Mouse (Mus musculus): ENCODE data around the gene Gpm6b. TPM values are rescaled to one million over a fixed set of nuclear protein-coding genes. Genes with fewer than 3 reads are reported as not detected.

The Gpm6b gene
- polyA plus RNA-seq, 1 experiment from 2014 or later: 245 TPM

GRCm38 (mm10) chrX:166384935-166385334 lies 146.2 kb downstream of the Gpm6b start:
- WGBS: 60% methylated on average over 3 of the region's 3 CpGs
- no peak overlapping the region for H3K9ac ChIP-seq (ENCODE audit: low read length)
- H3K36me3 ChIP-seq (ENCODE audit: control insufficient read depth, insufficient read depth, low read length): peaks cover 64% of the 10 kb centered on the region
- H3K27me3 ChIP-seq (replicated peaks; ENCODE audit: control insufficient read depth, insufficient read depth, low read length): no peaks in the 10 kb centered on the region
- no peak overlapping the region for H3K4me2 ChIP-seq (ENCODE audit: low read length)
- DNase-seq (ENCODE audit: low spot score) (peak; percentile 10), ATAC-seq (0 out of 2 replicates have a peak, but pooled peaks have one; percentile 37)
- no peak overlapping the region for H3K27ac ChIP-seq (ENCODE audit: low read depth, low read length)
- no peak overlapping the region for H3K4me3 ChIP-seq (ENCODE audit: low read depth, low read length)
- H3K9me3 ChIP-seq (replicated peaks; ENCODE audit: control insufficient read depth, low read length): no peaks in the 10 kb centered on the region
- no peaks in the 10 kb centered on the region for H3K4me1 ChIP-seq (ENCODE audit: control insufficient read depth, insufficient read depth, low read length)

DNA sequence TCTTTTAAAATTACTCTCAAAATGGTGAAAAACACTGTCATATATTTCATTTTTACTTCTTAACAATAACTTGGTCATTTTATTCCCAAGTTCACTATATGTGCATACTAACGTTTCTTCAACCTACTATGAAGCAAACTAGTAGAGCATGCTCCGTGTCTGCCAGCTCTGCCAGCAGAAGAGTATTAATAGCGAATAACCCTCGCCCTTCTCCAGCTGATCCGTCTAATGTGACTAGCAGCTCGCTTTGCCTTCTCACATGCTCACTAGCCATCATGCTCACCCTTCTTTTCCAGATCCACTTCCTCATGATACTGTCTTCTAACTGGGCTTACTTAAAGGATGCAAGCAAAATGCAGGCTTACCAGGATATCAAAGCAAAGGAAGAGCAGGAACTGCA lies 147.9 kb downstream of the Gpm6b start:
- Histone ChIP-seq H3K9ac (ENCODE audit: low read length) (no peak overlapping the region), H3K4me1 (ENCODE audit: control insufficient read depth, insufficient read depth, low read length) (no peaks in the 10 kb centered on the region), H3K9me3 (replicated peaks; ENCODE audit: control insufficient read depth, low read length) (no peaks in the 10 kb centered on the region), H3K36me3 (ENCODE audit: control insufficient read depth, insufficient read depth, low read length) (peaks cover 51% of the 10 kb centered on the region), H3K27ac (ENCODE audit: low read depth, low read length) (no peak overlapping the region), H3K4me2 (ENCODE audit: low read length) (no peak overlapping the region), H3K4me3 (ENCODE audit: low read depth, low read length) (no peak overlapping the region), H3K27me3 (replicated peaks; ENCODE audit: control insufficient read depth, insufficient read depth, low read length) (no peaks in the 10 kb centered on the region)
- 89% methylated on average over 6 of the region's 6 CpGs for WGBS
- DNase-seq (ENCODE audit: low spot score): no peak
- no peak for ATAC-seq

DNA sequence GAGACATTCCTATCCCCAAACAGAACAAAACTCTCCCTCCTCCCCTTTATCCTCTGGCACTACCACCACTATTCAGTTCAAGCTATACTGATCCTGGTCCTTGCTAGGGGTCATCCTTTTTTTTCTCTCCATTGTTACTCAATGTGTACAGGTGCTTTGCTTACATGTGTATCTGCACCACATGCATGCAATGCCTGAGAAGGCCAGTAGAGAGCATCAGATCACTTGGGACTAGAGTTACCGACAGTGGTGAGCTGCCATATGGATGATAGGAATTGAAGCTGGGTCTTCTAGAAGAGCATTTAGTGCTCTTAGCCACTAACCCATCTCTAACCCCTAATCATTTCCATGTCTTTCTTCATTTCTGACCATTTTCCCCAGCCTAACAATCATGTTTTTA lies 155.0 kb downstream of the Gpm6b start:
- Histone ChIP-seq H3K4me3 (ENCODE audit: low read depth, low read length) (no peak overlapping the region), H3K4me2 (ENCODE audit: low read length) (no peak overlapping the region), H3K9ac (ENCODE audit: low read length) (no peak overlapping the region), H3K4me1 (ENCODE audit: control insufficient read depth, insufficient read depth, low read length) (no peaks in the 10 kb centered on the region), H3K9me3 (replicated peaks; ENCODE audit: control insufficient read depth, low read length) (no peaks in the 10 kb centered on the region), H3K27ac (ENCODE audit: low read depth, low read length) (no peak overlapping the region), H3K27me3 (replicated peaks; ENCODE audit: control insufficient read depth, insufficient read depth, low read length) (no peaks in the 10 kb centered on the region), H3K36me3 (ENCODE audit: control insufficient read depth, insufficient read depth, low read length) (0 out of 2 replicates have a peak, but pooled peaks cover 4% of the 10 kb centered on the region)
- no peak for ATAC-seq
- no peak for DNase-seq (ENCODE audit: low spot score)
- 92% methylated on average over 1 of the region's 1 CpGs for WGBS

- no peaks in the 10 kb centered on the region for H3K27me3 ChIP-seq (replicated peaks; ENCODE audit: control insufficient read depth, insufficient read depth, low read length)
Observed at GRCm38 (mm10) chrX:166407865-166408264, 169.2 kb downstream of the Gpm6b start.

GRCm38 (mm10) chrX:166416196-166416595 lies 177.5 kb downstream of the Gpm6b start:
- Histone ChIP-seq H3K4me2 (ENCODE audit: low read length) (no peak overlapping the region), H3K4me1 (ENCODE audit: control insufficient read depth, insufficient read depth, low read length) (no peaks in the 10 kb centered on the region), H3K27me3 (replicated peaks; ENCODE audit: control insufficient read depth, insufficient read depth, low read length) (no peaks in the 10 kb centered on the region), H3K27ac (ENCODE audit: low read depth, low read length) (no peak overlapping the region), H3K4me3 (ENCODE audit: low read depth, low read length) (no peak overlapping the region), H3K9ac (ENCODE audit: low read length) (no peak overlapping the region), H3K36me3 (ENCODE audit: control insufficient read depth, insufficient read depth, low read length) (no peaks in the 10 kb centered on the region), H3K9me3 (replicated peaks; ENCODE audit: control insufficient read depth, low read length) (no peaks in the 10 kb centered on the region)
- DNase-seq (ENCODE audit: low spot score) (peak; percentile 59), ATAC-seq (no peak)
- 75% methylated on average over 5 of the region's 6 CpGs for WGBS

More at GRCm38 (mm10) chrX:166407865-166408264, 169.2 kb downstream of the Gpm6b start:
- H3K36me3 ChIP-seq (ENCODE audit: control insufficient read depth, insufficient read depth, low read length): peaks cover 15% of the 10 kb centered on the region; the same call in 1 of the 2 replicates
- no peaks in the 10 kb centered on the region for H3K4me1 ChIP-seq (ENCODE audit: control insufficient read depth, insufficient read depth, low read length)
- no peaks in the 10 kb centered on the region for H3K9me3 ChIP-seq (replicated peaks; ENCODE audit: control insufficient read depth, low read length)
- no peak overlapping the region for H3K4me2 ChIP-seq (ENCODE audit: low read length)
- no peak overlapping the region for H3K9ac ChIP-seq (ENCODE audit: low read length)
- no peak overlapping the region for H3K4me3 ChIP-seq (ENCODE audit: low read depth, low read length)
- ATAC-seq (no peak), DNase-seq (ENCODE audit: low spot score) (no peak)
- no peak overlapping the region for H3K27ac ChIP-seq (ENCODE audit: low read depth, low read length)

DNA sequence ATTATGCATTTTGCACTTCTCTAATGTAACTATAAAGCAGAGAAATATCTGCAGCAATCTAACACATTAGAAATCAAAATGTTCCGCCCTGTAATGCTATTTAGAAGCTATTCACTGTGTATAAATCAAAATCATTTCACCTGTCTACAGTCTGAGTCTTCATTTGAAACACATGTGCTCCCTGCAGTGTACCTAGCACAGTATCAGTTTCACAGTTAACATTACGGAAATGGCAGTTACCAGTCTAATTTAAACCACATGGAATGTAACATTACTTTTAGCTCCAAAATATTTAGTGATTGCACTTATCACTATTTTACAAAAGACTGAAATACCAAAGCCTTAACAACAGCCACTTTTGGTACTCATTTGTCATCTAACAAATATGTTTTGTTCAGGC lies 196.1 kb downstream of the Gpm6b start:
- H3K4me3 ChIP-seq (ENCODE audit: low read depth, low read length): no peak overlapping the region
- H3K4me1 ChIP-seq (ENCODE audit: control insufficient read depth, insufficient read depth, low read length): no peaks in the 10 kb centered on the region
- H3K27me3 ChIP-seq (replicated peaks; ENCODE audit: control insufficient read depth, insufficient read depth, low read length): no peaks in the 10 kb centered on the region
- no peak overlapping the region for H3K4me2 ChIP-seq (ENCODE audit: low read length)
- H3K36me3 ChIP-seq (ENCODE audit: control insufficient read depth, insufficient read depth, low read length): no peaks in the 10 kb centered on the region
- H3K9ac ChIP-seq (ENCODE audit: low read length): no peak overlapping the region
- H3K27ac ChIP-seq (ENCODE audit: low read depth, low read length): no peak overlapping the region
- no peaks in the 10 kb centered on the region for H3K9me3 ChIP-seq (replicated peaks; ENCODE audit: control insufficient read depth, low read length)
- 82% methylated on average over 2 of the region's 2 CpGs for WGBS
- DNase-seq (ENCODE audit: low spot score): no peak
- ATAC-seq: no peak

Other genes with a start within 250 kb of the Gpm6b start
- 14.1 and 15.2 TPM in 2 replicates for gene Gemin8, start 68.5 kb upstream of the Gpm6b start, polyA plus RNA-seq (2014; fragmentation: Nextera tagmentation; extraction: Ambion mirVana)
- 70.3 and 78.7 TPM in 2 replicates for gene Trappc2, start 201.7 kb downstream of the Gpm6b start, polyA plus RNA-seq (2014; fragmentation: Nextera tagmentation; extraction: Ambion mirVana)
- gene Ofd1, start 201.8 kb downstream of the Gpm6b start, polyA plus RNA-seq (2014; fragmentation: Nextera tagmentation; extraction: Ambion mirVana): 7.2 and 7.4 TPM in 2 replicates
- 50.4 and 52.7 TPM in 2 replicates for gene Rab9, start 241.0 kb downstream of the Gpm6b start, polyA plus RNA-seq (2014; fragmentation: Nextera tagmentation; extraction: Ambion mirVana)